14 mouse cellular contexts compared by ENCODE assay signal in genomic region chr11:112991862-112992261, GRCm38 (mm10).
DNase-seq lines count a peak whose midpoint lies in the region; ATAC-seq and TF ChIP-seq lines count a peak whose summit lies in the region.
"Had no signal": no experiment of that assay in that cellular context is flagged by ENCODE, and none has a peak within 500 bp of the region (broad histone marks: within the 10 kb centered on the region; RNA-seq: fewer than 3 reads in every experiment).

No protein-coding gene starts in this region.

- H3K4me2 ChIP-seq in kidney, embryonic 15.5 days, result peak overlapping the region; percentile 3; the same call in 1 of the 2 replicates
- no peak overlapping the region for H3K4me2 ChIP-seq in embryonic facial prominence, embryonic 11.5 days (ENCODE audit: low read depth, low read length)
- no peak overlapping the region for H3K4me2 ChIP-seq in lung, postnatal 0 days (replicated peaks; ENCODE audit: low read depth, low read length)

- no peak overlapping the region for H3K9ac ChIP-seq in kidney, embryonic 15.5 days
- 0 out of 2 replicates have a peak overlapping the region, but pooled peaks have one; percentile 10 for H3K9ac ChIP-seq in embryonic facial prominence, embryonic 11.5 days (replicated peaks; ENCODE audit: low read length)
- H3K9ac ChIP-seq in lung, postnatal 0 days (replicated peaks; ENCODE audit: low read depth), result no peak overlapping the region

- TF ChIP-seq EP300 in lung, postnatal 0 days (IDR thresholded peaks at IDR 0.05), result no peak

- no peaks in the 10 kb centered on the region for H3K36me3 ChIP-seq in kidney, embryonic 15.5 days
- no peaks in the 10 kb centered on the region for H3K36me3 ChIP-seq in embryonic facial prominence, embryonic 11.5 days (replicated peaks; ENCODE audit: control insufficient read depth, insufficient read depth, low read depth, low read length)
- no peaks in the 10 kb centered on the region for H3K36me3 ChIP-seq in lung, postnatal 0 days (ENCODE audit: insufficient read depth, low read length)

- WGBS in kidney, embryonic 15.5 days, result 19% methylated on average over 13 of the region's 13 CpGs
- 50% methylated on average over 13 of the region's 13 CpGs for WGBS in embryonic facial prominence, embryonic 11.5 days
- 25% methylated on average over 13 of the region's 13 CpGs for WGBS in lung, postnatal 0 days

- DNase-seq in kidney, postnatal 14 days, result no peak
- peak; percentile 52 for DNase-seq in brain, embryonic 14.5 days (ENCODE audit: low read depth)
- DNase-seq in embryonic facial prominence, embryonic 11.5 days (ENCODE audit: low spot score), result no peak
- DNase-seq in lung, postnatal 0 days (ENCODE audit: low spot score), result peak; percentile 40
- DNase-seq in spleen, postnatal 10 days (ENCODE audit: low spot score in 2 of 2), result no peak
- DNase-seq in gastrocnemius, postnatal 25 days, result no peak
- DNase-seq: adrenal gland, adult 2 months; cerebellum, postnatal 25 days; kidney, adult 9 months; liver had no signal

- H3K4me3 ChIP-seq in kidney, embryonic 15.5 days (replicated peaks), result no peak overlapping the region
- H3K4me3 ChIP-seq in embryonic facial prominence, embryonic 11.5 days (ENCODE audit: low read depth, low read length), result no peak overlapping the region
- H3K4me3 ChIP-seq in lung, postnatal 0 days (ENCODE audit: low read depth, low read length), result no peak overlapping the region
- H3K4me3 ChIP-seq: erythroblast, embryonic 14.5 days had no signal

- no peak for TF ChIP-seq CTCF in brain, embryonic 14.5 days (IDR thresholded peaks at IDR 0.05; ENCODE audit: borderline replicate concordance, extremely low read depth, insufficient read depth, insufficient read length)
- no peak for TF ChIP-seq CTCF in lung, postnatal 0 days (IDR thresholded peaks at IDR 0.05)

- ATAC-seq in kidney, embryonic 15.5 days (replicated peaks; ENCODE audit: low FRiP score), result peak; percentile 57
- ATAC-seq in embryonic facial prominence, embryonic 11.5 days (replicated peaks; ENCODE audit: insufficient number of reproducible peaks, low FRiP score, low TSS enrichment, low read depth), result no peak
- ATAC-seq in lung, postnatal 0 days, result peak; percentile 42; the same call in 1 of the 2 replicates
- ATAC-seq in frontal cortex, adult (ENCODE audit: low TSS enrichment), result no peak

- H3K27me3 ChIP-seq in kidney, embryonic 15.5 days, result 0 out of 2 replicates have a peak, but pooled peaks cover under 1% of the 10 kb centered on the region
- no peaks in the 10 kb centered on the region for H3K27me3 ChIP-seq in embryonic facial prominence, embryonic 11.5 days (ENCODE audit: control insufficient read depth, insufficient read depth, low read length)
- no peaks in the 10 kb centered on the region for H3K27me3 ChIP-seq in lung, postnatal 0 days (replicated peaks; ENCODE audit: insufficient read depth, low read length)
- H3K27me3 ChIP-seq: CH12.LX had no signal

- no peak for TF ChIP-seq POLR2A in brain, embryonic 14.5 days (IDR thresholded peaks at IDR 0.05; ENCODE audit: borderline replicate concordance, extremely low read depth, insufficient read depth, insufficient read length, poor library complexity, severe bottlenecking)

- H3K4me1 ChIP-seq in kidney, embryonic 15.5 days, result peaks cover 53% of the 10 kb centered on the region
- peaks cover 2% of the 10 kb centered on the region for H3K4me1 ChIP-seq in embryonic facial prominence, embryonic 11.5 days (ENCODE audit: control insufficient read depth, insufficient read depth, low read length)
- peaks cover 32% of the 10 kb centered on the region for H3K4me1 ChIP-seq in lung, postnatal 0 days (ENCODE audit: insufficient read depth, low read depth, low read length)

- peak overlapping the region; percentile 69 for H3K27ac ChIP-seq in kidney, embryonic 15.5 days
- no peak overlapping the region for H3K27ac ChIP-seq in embryonic facial prominence, embryonic 11.5 days (replicated peaks; ENCODE audit: low read depth, low read length)
- H3K27ac ChIP-seq in lung, postnatal 0 days (ENCODE audit: low read length), result peak overlapping the region; percentile 26

- H3K9me3 ChIP-seq in kidney, embryonic 15.5 days (replicated peaks), result no peaks in the 10 kb centered on the region
- H3K9me3 ChIP-seq in embryonic facial prominence, embryonic 11.5 days (replicated peaks; ENCODE audit: control insufficient read depth, low read length), result no peaks in the 10 kb centered on the region
- no peaks in the 10 kb centered on the region for H3K9me3 ChIP-seq in lung, postnatal 0 days (ENCODE audit: low read length)

Comparison
In these comparisons a context has a peak if more than half of its experiments do, and no peak if none do; other contexts are left out.
1. ATAC-seq: peak in kidney, embryonic 15.5 days (single experiment) and lung, postnatal 0 days (single experiment); none in embryonic facial prominence, embryonic 11.5 days (single experiment) and frontal cortex, adult (single experiment).
2. DNase-seq: peak in brain, embryonic 14.5 days (single experiment) and lung, postnatal 0 days (single experiment); none in kidney, postnatal 14 days (single experiment), embryonic facial prominence, embryonic 11.5 days (single experiment), spleen, postnatal 10 days (0 of 2) and gastrocnemius, postnatal 25 days (single experiment).